Mouse (Mus musculus): ENCODE results near the gene Ptprm. TPM values are rescaled to one million over a fixed set of nuclear protein-coding genes. Genes with fewer than 3 reads are reported as not detected.

The Ptprm gene
- total RNA-seq (2015; ENCODE audit: low replicate concordance) (1.3 and 2.9 TPM in 2 replicates), total RNA-seq (2017; ENCODE audit: low replicate concordance) (1.4 TPM in 2 replicates)

- ATAC-seq (replicated peaks; ENCODE audit: low FRiP score, poor library complexity, severe bottlenecking) = no peak
These were observed at the start of gene Ptprm for GRCm38 (mm10) chr17:67354451-67355011. Gene Ptprm (minus strand): TSS chr17:67354457.

GRCm38 (mm10) chr17:67396205-67396604, 41.9 kb upstream of the Ptprm start:
- no peak for ATAC-seq (replicated peaks; ENCODE audit: low FRiP score, poor library complexity, severe bottlenecking)

- ATAC-seq (replicated peaks; ENCODE audit: low FRiP score, poor library complexity, severe bottlenecking) = no peak
These were observed 36.6 kb upstream of the Ptprm start for GRCm38 (mm10) chr17:67390851-67391250.

- ATAC-seq (replicated peaks; ENCODE audit: low FRiP score, poor library complexity, severe bottlenecking) = no peak
These were observed 33.9 kb upstream of the Ptprm start for GRCm38 (mm10) chr17:67388171-67388570.

GRCm38 (mm10) chr17:67385286-67385685, 31.0 kb upstream of the Ptprm start:
- ATAC-seq (replicated peaks; ENCODE audit: low FRiP score, poor library complexity, severe bottlenecking) = no peak

GRCm38 (mm10) chr17:67383635-67384034, 29.4 kb upstream of the Ptprm start:
- ATAC-seq (replicated peaks; ENCODE audit: low FRiP score, poor library complexity, severe bottlenecking) = no peak

GRCm38 (mm10) chr17:67381618-67382017, 27.4 kb upstream of the Ptprm start:
- no peak for ATAC-seq (replicated peaks; ENCODE audit: low FRiP score, poor library complexity, severe bottlenecking)

GRCm38 (mm10) chr17:67367866-67368265, 13.6 kb upstream of the Ptprm start:
- no peak for ATAC-seq (replicated peaks; ENCODE audit: low FRiP score, poor library complexity, severe bottlenecking)

- no peak for ATAC-seq (replicated peaks; ENCODE audit: low FRiP score, poor library complexity, severe bottlenecking)
These were observed 10.2 kb upstream of the Ptprm start for GRCm38 (mm10) chr17:67364491-67364890.

- no peak for ATAC-seq (replicated peaks; ENCODE audit: low FRiP score, poor library complexity, severe bottlenecking)
These were observed 9.3 kb upstream of the Ptprm start for GRCm38 (mm10) chr17:67363377-67364070.

GRCm38 (mm10) chr17:67362131-67362530, 7.9 kb upstream of the Ptprm start:
- no peak for ATAC-seq (replicated peaks; ENCODE audit: low FRiP score, poor library complexity, severe bottlenecking)

- ATAC-seq (replicated peaks; ENCODE audit: low FRiP score, poor library complexity, severe bottlenecking) = no peak
These were observed 6.3 kb upstream of the Ptprm start for GRCm38 (mm10) chr17:67360606-67361005.

- no peak for ATAC-seq (replicated peaks; ENCODE audit: low FRiP score, poor library complexity, severe bottlenecking)
These were observed 5.3 kb upstream of the Ptprm start for GRCm38 (mm10) chr17:67359578-67359977.

- no peak for ATAC-seq (replicated peaks; ENCODE audit: low FRiP score, poor library complexity, severe bottlenecking)
These were observed 4.3 kb upstream of the Ptprm start for GRCm38 (mm10) chr17:67358541-67358940.

GRCm38 (mm10) chr17:67357191-67357590, 2.9 kb upstream of the Ptprm start:
- ATAC-seq (replicated peaks; ENCODE audit: low FRiP score, poor library complexity, severe bottlenecking) = no peak

GRCm38 (mm10) chr17:67355251-67355650, 994 bp upstream of the Ptprm start:
- ATAC-seq (replicated peaks; ENCODE audit: low FRiP score, poor library complexity, severe bottlenecking) = no peak

- ATAC-seq (replicated peaks; ENCODE audit: low FRiP score, poor library complexity, severe bottlenecking) = no peak
These were observed 334 bp downstream of the Ptprm start for GRCm38 (mm10) chr17:67353796-67354450.

GRCm38 (mm10) chr17:67352956-67353795, 1.1 kb downstream of the Ptprm start:
- ATAC-seq (replicated peaks; ENCODE audit: low FRiP score, poor library complexity, severe bottlenecking) = no peak

- no peak for ATAC-seq (replicated peaks; ENCODE audit: low FRiP score, poor library complexity, severe bottlenecking)
These were observed 2.8 kb downstream of the Ptprm start for GRCm38 (mm10) chr17:67351423-67351822.

GRCm38 (mm10) chr17:67350536-67350935, 3.7 kb downstream of the Ptprm start:
- ATAC-seq (replicated peaks; ENCODE audit: low FRiP score, poor library complexity, severe bottlenecking) = no peak

Data from erythroid progenitor cell, adult 5-6 weeks (primary cell).